8 mouse cellular contexts compared by ENCODE assay signal in the genomic region with DNA sequence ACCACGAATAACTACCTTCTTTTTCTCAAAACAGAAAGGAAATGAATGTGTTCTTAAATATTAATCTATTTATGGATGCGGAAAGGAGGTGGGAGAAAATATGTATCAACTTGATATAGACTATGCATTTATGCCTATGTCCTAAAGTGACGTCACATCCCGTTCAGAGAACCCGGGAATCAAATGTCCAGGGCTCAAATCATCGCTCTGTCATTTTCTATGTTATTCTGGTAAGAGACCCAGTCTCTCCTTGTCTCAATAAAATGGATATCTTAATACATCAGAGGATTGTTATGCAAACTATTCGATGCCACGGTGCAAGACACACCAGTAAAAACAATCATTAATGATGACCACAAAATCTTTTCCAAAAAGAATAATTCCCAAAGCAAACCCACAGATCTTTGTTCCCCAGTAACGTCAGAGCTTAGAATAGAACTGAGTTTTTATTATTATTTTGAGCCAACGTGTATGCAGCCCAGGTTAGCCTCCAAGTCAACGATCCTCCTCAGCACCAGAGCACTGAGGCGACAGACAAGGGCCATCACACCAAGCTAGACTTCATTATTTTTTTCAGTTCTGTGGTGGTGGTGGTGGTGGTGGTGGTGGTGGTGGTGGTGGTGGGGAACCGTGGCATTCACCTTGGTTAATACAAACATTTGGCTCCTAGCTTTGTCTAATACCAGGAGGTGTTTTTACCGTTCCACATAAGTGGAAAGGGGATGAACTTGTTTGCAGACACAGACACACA. TPM values are rescaled to one million over a fixed set of nuclear protein-coding genes. Genes with fewer than 3 reads are reported as not detected.
A peak's percentile ranks its signal among the peaks of the same experiment; 100 is the strongest.
DNase-seq lines count a peak whose midpoint lies in the region; ATAC-seq lines count a peak whose summit lies in the region.

No protein-coding gene starts in this region.

- peak overlapping the region; percentile 97 for H3K4me3 ChIP-seq in heart, embryonic 10.5 days
- peak overlapping the region; percentile 87 for H3K4me3 ChIP-seq in hindbrain, embryonic 11.5 days (ENCODE audit: low read depth, low read length)
- peak overlapping the region; percentile 96 for H3K4me3 ChIP-seq in midbrain, embryonic 13.5 days (replicated peaks)

- H3K36me3 ChIP-seq in heart, embryonic 10.5 days: 0 out of 2 replicates have a peak, but pooled peaks cover 4% of the 10 kb centered on the region
- H3K36me3 ChIP-seq in hindbrain, embryonic 11.5 days (ENCODE audit: control insufficient read depth, insufficient read depth, low read length): no peaks in the 10 kb centered on the region
- H3K36me3 ChIP-seq in midbrain, embryonic 13.5 days: 0 out of 2 replicates have a peak, but pooled peaks cover 2% of the 10 kb centered on the region

- no peaks in the 10 kb centered on the region for H3K27me3 ChIP-seq in heart, embryonic 10.5 days (ENCODE audit: insufficient read depth, poor library complexity, severe bottlenecking)
- no peaks in the 10 kb centered on the region for H3K27me3 ChIP-seq in hindbrain, embryonic 11.5 days (ENCODE audit: control insufficient read depth, insufficient read depth, low read length)
- no peaks in the 10 kb centered on the region for H3K27me3 ChIP-seq in midbrain, embryonic 13.5 days

- H3K9ac ChIP-seq in hindbrain, embryonic 11.5 days (ENCODE audit: low read depth, low read length): peak overlapping the region; percentile 61
- peak overlapping the region; percentile 68 for H3K9ac ChIP-seq in midbrain, embryonic 13.5 days (replicated peaks)

- no peak for DNase-seq in heart, embryonic 10.5 days (ENCODE audit: low spot score)
- DNase-seq in heart, postnatal 4 days: no peak
- DNase-seq in 416B (ENCODE audit: low read depth): peak; percentile 75
- DNase-seq in c-Kit-positive CD71-positive TER-119-positive erythroid progenitor cells, embryonic 14.5 days (ENCODE audit: low spot score): peak; percentile 45
- peak; percentile 23 for DNase-seq in hindbrain, embryonic 11.5 days (ENCODE audit: low spot score)
- DNase-seq in ovary, postnatal 36 days (ENCODE audit: low spot score): no peak

- peak overlapping the region; percentile 65 for H3K4me2 ChIP-seq in hindbrain, embryonic 11.5 days (replicated peaks; ENCODE audit: low read depth, low read length)
- peak overlapping the region; percentile 93 for H3K4me2 ChIP-seq in midbrain, embryonic 13.5 days (replicated peaks)

- ATAC-seq in hindbrain, embryonic 11.5 days (ENCODE audit: low FRiP score): peak; percentile 56
- peak; percentile 0; the same call in 1 of the 2 replicates for ATAC-seq in midbrain, embryonic 13.5 days
- ATAC-seq in granulocyte monocyte progenitor cell, adult 5-6 weeks (replicated peaks; ENCODE audit: poor library complexity, severe bottlenecking): no peak

- H3K4me1 ChIP-seq in heart, embryonic 10.5 days: peaks cover 13% of the 10 kb centered on the region
- peaks cover 3% of the 10 kb centered on the region; the same call in 1 of the 2 replicates for H3K4me1 ChIP-seq in hindbrain, embryonic 11.5 days (replicated peaks; ENCODE audit: control insufficient read depth, insufficient read depth, low read length)
- H3K4me1 ChIP-seq in midbrain, embryonic 13.5 days (replicated peaks): peaks cover 26% of the 10 kb centered on the region

- H3K9me3 ChIP-seq in heart, embryonic 10.5 days: no peaks in the 10 kb centered on the region
- no peaks in the 10 kb centered on the region for H3K9me3 ChIP-seq in hindbrain, embryonic 11.5 days (ENCODE audit: control insufficient read depth, low read length)
- no peaks in the 10 kb centered on the region for H3K9me3 ChIP-seq in midbrain, embryonic 13.5 days

- H3K27ac ChIP-seq in heart, embryonic 10.5 days: peak overlapping the region; percentile 96
- peak overlapping the region; percentile 71 for H3K27ac ChIP-seq in hindbrain, embryonic 11.5 days (ENCODE audit: low read depth, low read length)
- peak overlapping the region; percentile 90 for H3K27ac ChIP-seq in midbrain, embryonic 13.5 days

- WGBS in heart, embryonic 10.5 days: 21% methylated on average over 14 of the region's 14 CpGs
- 20% methylated on average over 14 of the region's 14 CpGs for WGBS in hindbrain, embryonic 11.5 days
- WGBS in midbrain, embryonic 13.5 days: 18% methylated on average over 14 of the region's 14 CpGs

RNA-seq across cellular contexts. Expression of a gene that starts 0.6 kb away (rescaled TPM):
- polyA plus RNA-seq in heart, embryonic 10.5 days (2016; fragmentation: Nextera tagmentation; extraction: Ambion mirVana): 57.5 and 69.9 TPM in 2 replicates
- total RNA-seq in heart, postnatal 4 days (2021): 10 to 100 TPM; 48.3 to 50.0 TPM
- 80.5 and 82.8 TPM in 2 replicates for polyA plus RNA-seq in hindbrain, embryonic 11.5 days (2014; fragmentation: Nextera tagmentation; extraction: Ambion mirVana)
- polyA plus RNA-seq in midbrain, embryonic 13.5 days (2015; fragmentation: Nextera tagmentation; extraction: Ambion mirVana): 137 and 142 TPM in 2 replicates
- 29.1 and 37.5 TPM in 2 replicates for total RNA-seq in granulocyte monocyte progenitor cell, adult 5-6 weeks (2014; fragmentation: Nextera tagmentation)
- 40.8 and 41.4 TPM in 2 replicates for total RNA-seq in granulocyte monocyte progenitor cell, adult 5-6 weeks (2017)

RNA-seq across cellular contexts. Expression of a gene that starts 15.9 kb away (rescaled TPM):
- polyA plus RNA-seq in heart, embryonic 10.5 days (2016; fragmentation: Nextera tagmentation; extraction: Ambion mirVana): 20.7 and 21.7 TPM in 2 replicates
- total RNA-seq in heart, postnatal 4 days (2021): 10 to 100 TPM; 17.7 to 18.9 TPM
- 31.0 and 38.7 TPM in 2 replicates for polyA plus RNA-seq in hindbrain, embryonic 11.5 days (2014; fragmentation: Nextera tagmentation; extraction: Ambion mirVana)
- 207 and 216 TPM in 2 replicates for polyA plus RNA-seq in midbrain, embryonic 13.5 days (2015; fragmentation: Nextera tagmentation; extraction: Ambion mirVana)
- 0.62 TPM in 1 of 2 replicates, not detected in the other for total RNA-seq in granulocyte monocyte progenitor cell, adult 5-6 weeks (2014; fragmentation: Nextera tagmentation)
- total RNA-seq in granulocyte monocyte progenitor cell, adult 5-6 weeks (2017): 0.34 and 2.0 TPM in 2 replicates

Comparison
In these comparisons a context has a peak if more than half of its experiments do, and no peak if none do; other contexts are left out.
1. DNase-seq: peak in 416B (single experiment), c-Kit-positive CD71-positive TER-119-positive erythroid progenitor cells, embryonic 14.5 days (single experiment) and hindbrain, embryonic 11.5 days (single experiment); none in heart, embryonic 10.5 days (single experiment), heart, postnatal 4 days (single experiment) and ovary, postnatal 36 days (single experiment).
2. Peak in every context shown above with its lines, with median percentiles within 50 percentile points of each other: H3K27ac ChIP-seq and H3K4me3 ChIP-seq.